Mouse (Mus musculus) limb, embryonic 14.5 days (tissue): ENCODE data around the gene Dntt. TPM values are rescaled to one million over a fixed set of nuclear protein-coding genes. Genes with fewer than 3 reads are reported as not detected.
A peak's percentile ranks its signal among the peaks of the same experiment; 100 is the strongest.

Experiments used
- ATAC-seq: fragments of 200-750 bp; cut with Nextera tagmentation; 2 replicates; pipeline ENCODE4 v1.8.0; 2017; ENCODE audit warnings: low read depth, moderate number of reproducible peaks, moderate TSS enrichment; ENCODE audit not compliant: low FRiP score
- DNase-seq: peaks from one replicate; pipeline ENCODE4 v3.0.0-alpha.2; 2015; ENCODE audit warnings: low spot score
- H3K27ac ChIP-seq: fragments of 300-500 bp; sonication (generic); replicated peaks from 2 replicates; pipeline ENCODE4 v1.5.1; 2014; ENCODE audit warnings: low read depth, mild to moderate bottlenecking, low read length, moderate library complexity, mixed read lengths
- H3K27me3 ChIP-seq: fragments of 300-500 bp; sonication (generic); 2 replicates; pipeline ENCODE4 v1.6.1; 2014; ENCODE audit warnings: low read length, mixed read lengths; ENCODE audit not compliant: control insufficient read depth, insufficient read depth
- H3K36me3 ChIP-seq: fragments of 300-500 bp; sonication (generic); 2 replicates; pipeline ENCODE4 v1.6.1; 2014; ENCODE audit warnings: mild to moderate bottlenecking, low read length, moderate library complexity, mixed read lengths; ENCODE audit not compliant: control insufficient read depth, insufficient read depth
- H3K4me1 ChIP-seq: fragments of 300-500 bp; sonication (generic); 2 replicates; pipeline ENCODE4 v1.6.1; 2014; ENCODE audit warnings: antibody characterized with exemption, low read length, mixed read lengths; ENCODE audit not compliant: control insufficient read depth, insufficient read depth
- H3K4me2 ChIP-seq: fragments of 300-500 bp; sonication (generic); replicated peaks from 2 replicates; pipeline ENCODE4 v1.6.1; 2014; ENCODE audit warnings: low read depth, mild to moderate bottlenecking, low read length, moderate library complexity; ENCODE audit not compliant: severe bottlenecking
- H3K4me3 ChIP-seq: fragments of 300-500 bp; sonication (generic); replicated peaks from 2 replicates; pipeline ENCODE4 v1.5.1; 2014; ENCODE audit warnings: low read length
- H3K9ac ChIP-seq: fragments of 300-500 bp; sonication (generic); 2 replicates; pipeline ENCODE4 v1.6.1; 2014; ENCODE audit warnings: mild to moderate bottlenecking, low read depth, low read length, moderate library complexity; ENCODE audit not compliant: severe bottlenecking
- H3K9me3 ChIP-seq: fragments of 300-500 bp; sonication (generic); 2 replicates; pipeline ENCODE4 v1.6.1; 2016; ENCODE audit warnings: low read length; ENCODE audit not compliant: control insufficient read depth
- POLR2A ChIP-seq: fragments of 200-500 bp; IDR thresholded peaks from 2 replicates; pipeline ENCODE4 v1.8.0; 2012; ENCODE audit warnings: inconsistent platforms, mild to moderate bottlenecking, moderate library complexity, borderline replicate concordance; ENCODE audit not compliant: insufficient read depth, insufficient read length; ENCODE audit errors: extremely low read depth
- WGBS: fragments of 180-500 bp; shearing (Covaris S2); extraction: QIAGEN DNeasy Blood & Tissue Kit; methylation state at CpG from one replicate; pipeline ENCODE4 v1.1.7; 2014; 5-methylcytosine and 5-hydroxymethylcytosine counted together
- polyA plus RNA-seq, 2 experiments: library from polyadenylated mRNA; depleted of rRNA in 1 of 2; stranded (reverse) in 1 of 2; unstranded in 1 of 2; fragments of >200 nt; fragmentation: Nextera tagmentation in 1 of 2; extraction: Ambion mirVana in 1 of 2; gene quantifications; 2 replicates each; pipeline versions ENCODE4 v1.2.1 to v1.2.3; 2012 to 2014

Gene Dntt
- polyA plus RNA-seq, 2 experiments, result not detected

DNA sequence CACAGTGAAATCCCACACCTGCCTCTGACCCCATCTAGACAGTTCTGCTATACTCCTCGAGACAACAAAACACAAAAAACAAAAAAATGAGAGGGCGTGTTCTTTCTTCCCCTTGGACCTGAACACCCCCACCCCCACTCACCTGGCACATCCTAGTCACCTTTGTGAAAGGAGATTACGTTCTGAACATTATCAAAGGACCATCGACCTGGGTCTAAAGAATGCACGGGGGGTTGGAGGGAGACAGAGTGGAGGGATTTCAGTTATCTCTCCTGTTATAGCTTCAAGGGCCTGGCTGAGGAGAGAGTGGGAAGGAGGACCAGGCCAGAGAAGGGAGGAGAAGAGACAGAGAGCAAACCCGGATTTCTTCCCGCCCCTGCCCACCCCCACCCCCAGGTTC is 34.2 kb upstream of the Dntt start:
- 66% methylated on average over 7 of the region's 7 CpGs for WGBS
- no peak for ATAC-seq
- Histone ChIP-seq H3K36me3 (no peaks in the 10 kb centered on the region), H3K4me2 (no peak overlapping the region), H3K4me3 (no peak overlapping the region), H3K27ac (no peak overlapping the region), H3K27me3 (no peaks in the 10 kb centered on the region), H3K9ac (no peak overlapping the region), H3K9me3 (no peaks in the 10 kb centered on the region), H3K4me1 (peaks cover 18% of the 10 kb centered on the region)
- TF ChIP-seq POLR2A, result no peak
- DNase-seq, result no peak

DNA sequence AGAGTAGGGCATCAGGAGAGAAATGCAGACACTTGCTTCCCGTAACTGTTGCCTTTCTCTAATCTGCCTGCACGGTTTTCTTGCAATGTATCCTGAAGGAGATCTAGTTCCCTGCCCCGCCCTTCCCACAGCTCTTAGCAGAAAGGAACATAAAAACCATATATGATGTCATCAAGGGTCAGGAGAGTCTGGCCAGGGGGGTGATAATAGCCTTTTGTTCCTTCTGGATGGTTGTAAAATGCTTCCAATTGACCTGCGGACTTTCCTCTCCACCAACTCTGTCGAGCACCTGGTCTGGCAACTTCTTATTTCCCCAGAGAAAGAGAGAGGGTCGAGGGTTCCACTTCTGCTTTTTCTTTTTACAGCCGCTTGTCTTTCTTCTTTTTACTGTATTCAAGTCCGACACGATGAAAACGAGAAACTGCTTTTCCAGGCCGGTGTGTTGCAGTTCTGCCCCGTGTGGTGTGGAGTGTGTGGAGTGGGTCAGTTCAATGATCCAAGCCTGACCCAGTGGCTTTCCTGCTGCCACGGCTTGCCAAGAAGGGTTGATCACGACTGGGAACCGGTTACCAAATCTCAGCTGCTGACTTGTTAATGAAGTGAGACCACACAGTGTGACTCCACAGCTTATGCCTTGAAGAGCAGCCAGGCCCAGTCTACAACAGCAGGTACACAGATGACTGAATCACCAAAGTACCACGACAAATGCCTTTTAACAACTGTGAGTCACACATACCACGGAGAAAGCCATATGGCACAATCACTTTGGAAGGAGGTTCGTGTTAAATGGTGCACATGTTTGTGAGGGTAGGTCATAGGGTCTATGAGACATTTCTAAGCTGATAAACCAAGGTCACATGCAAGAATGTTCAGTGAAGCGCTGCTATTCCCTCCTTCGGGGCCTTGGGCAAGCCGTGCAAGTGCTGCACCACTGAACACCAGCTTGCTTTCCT is 33.4 kb upstream of the Dntt start:
- Histone ChIP-seq H3K36me3 (no peaks in the 10 kb centered on the region), H3K4me3 (no peak overlapping the region), H3K27ac (no peak overlapping the region), H3K9me3 (no peaks in the 10 kb centered on the region), H3K4me2 (no peak overlapping the region), H3K4me1 (peaks cover 18% of the 10 kb centered on the region), H3K9ac (no peak overlapping the region), H3K27me3 (no peaks in the 10 kb centered on the region)
- DNase-seq (peak; percentile 44), ATAC-seq (0 out of 2 replicates have a peak, but pooled peaks have one; percentile 23)
- whole genome bisulfite sequencing, result 41% methylated on average over 21 of the region's 21 CpGs
- no peak for TF ChIP-seq POLR2A

DNA sequence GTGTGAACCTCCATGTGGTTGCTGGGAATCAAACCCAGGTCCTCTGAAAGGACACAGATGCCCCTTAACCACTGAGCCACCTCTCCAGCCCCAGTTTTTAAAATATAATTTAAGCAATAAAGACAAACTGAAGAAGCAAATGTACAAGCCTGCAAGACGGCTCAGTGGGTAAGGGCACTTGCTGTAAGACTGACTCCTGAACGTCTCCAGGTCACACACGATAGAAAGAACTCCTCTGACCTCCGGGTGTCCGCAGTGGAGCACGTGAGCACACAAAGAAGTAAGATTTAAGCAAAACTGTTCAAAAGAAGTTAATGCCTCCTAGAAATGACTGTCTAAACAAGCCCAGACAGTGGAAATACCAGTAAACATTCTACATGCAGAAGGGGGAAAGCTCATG is 32.4 kb upstream of the Dntt start:
- H3K27ac ChIP-seq, result no peak overlapping the region
- no peak for TF ChIP-seq POLR2A
- no peak for DNase-seq
- H3K27me3 ChIP-seq, result no peaks in the 10 kb centered on the region
- H3K9ac ChIP-seq, result no peak overlapping the region
- H3K36me3 ChIP-seq, result no peaks in the 10 kb centered on the region
- 91% methylated on average over 6 of the region's 6 CpGs for WGBS
- no peak overlapping the region for H3K4me2 ChIP-seq
- ATAC-seq, result no peak
- H3K4me1 ChIP-seq, result peaks cover 18% of the 10 kb centered on the region
- H3K4me3 ChIP-seq, result no peak overlapping the region
- no peaks in the 10 kb centered on the region for H3K9me3 ChIP-seq

DNA sequence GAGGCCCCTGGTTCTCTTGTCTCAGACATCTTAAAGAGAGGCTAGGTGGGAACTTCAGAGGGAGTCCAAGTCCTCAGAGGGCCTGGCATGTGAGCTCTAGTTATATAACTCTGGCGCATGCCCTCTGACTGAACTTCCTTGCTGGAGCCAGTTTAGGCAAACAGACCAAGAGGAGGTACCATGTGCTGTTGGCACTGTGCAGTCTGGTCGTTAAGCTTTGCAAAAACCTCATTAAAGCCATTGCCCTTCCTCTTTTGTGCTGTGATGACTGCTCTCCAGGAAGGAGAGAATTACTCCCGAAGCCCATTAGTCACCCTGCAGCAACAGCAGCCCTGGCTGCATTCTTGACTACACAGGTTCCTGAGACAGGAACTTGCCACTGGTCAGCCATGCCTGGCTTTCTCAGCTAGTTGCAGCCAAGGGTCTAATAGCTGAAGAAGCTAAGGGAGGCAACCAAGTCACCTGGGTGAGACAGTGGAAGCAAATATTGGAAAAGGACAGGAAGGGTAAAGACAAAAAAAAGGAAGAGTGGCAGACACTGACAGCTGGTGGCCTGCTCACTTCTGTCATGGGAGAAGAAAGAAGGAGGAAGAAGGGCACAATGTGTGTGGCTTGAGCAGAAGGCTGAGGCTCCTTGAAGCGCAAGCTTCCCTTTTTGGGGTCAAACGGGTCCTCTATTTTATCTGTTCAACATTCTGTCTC is 30.5 kb upstream of the Dntt start:
- no peak for DNase-seq
- H3K4me1 ChIP-seq, result peaks cover 17% of the 10 kb centered on the region
- no peak overlapping the region for H3K4me2 ChIP-seq
- H3K27ac ChIP-seq, result no peak overlapping the region
- no peak for TF ChIP-seq POLR2A
- H3K9ac ChIP-seq, result no peak overlapping the region
- H3K4me3 ChIP-seq, result no peak overlapping the region
- no peaks in the 10 kb centered on the region for H3K27me3 ChIP-seq
- H3K9me3 ChIP-seq, result no peaks in the 10 kb centered on the region
- no peaks in the 10 kb centered on the region for H3K36me3 ChIP-seq
- ATAC-seq, result no peak
- WGBS, result 52% methylated on average over 5 of the region's 5 CpGs

DNA sequence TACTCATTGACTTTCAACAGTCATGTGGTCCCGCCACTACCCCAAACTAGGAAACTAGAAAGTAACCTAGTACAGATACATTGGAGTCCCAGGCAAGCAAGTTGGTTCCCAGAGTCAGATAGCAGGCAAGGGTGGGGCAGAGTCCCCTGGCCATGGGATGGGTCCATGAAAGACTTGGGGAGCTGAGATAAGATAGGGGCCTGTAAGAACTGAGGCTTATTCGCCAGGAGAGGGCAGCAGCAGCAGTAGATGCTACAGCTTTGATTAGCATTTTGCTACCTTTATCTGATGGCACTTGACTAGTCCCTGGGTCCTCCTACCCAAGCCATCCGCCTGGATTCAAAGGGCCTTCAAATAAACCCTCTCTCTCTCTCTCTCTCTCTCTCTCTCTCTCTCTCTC is 29.5 kb upstream of the Dntt start:
- no peak for ATAC-seq
- peaks cover 13% of the 10 kb centered on the region for H3K4me1 ChIP-seq
- no peaks in the 10 kb centered on the region for H3K9me3 ChIP-seq
- 68% methylated on average over 3 of the region's 3 CpGs for WGBS
- H3K27me3 ChIP-seq, result no peaks in the 10 kb centered on the region
- no peak for TF ChIP-seq POLR2A
- no peak overlapping the region for H3K27ac ChIP-seq
- no peak overlapping the region for H3K4me2 ChIP-seq
- H3K9ac ChIP-seq, result no peak overlapping the region
- H3K36me3 ChIP-seq, result no peaks in the 10 kb centered on the region
- DNase-seq, result no peak
- H3K4me3 ChIP-seq, result no peak overlapping the region
